Mouse (Mus musculus) adrenal gland (tissue): ENCODE measurements around the gene Kcnj8.

ENCODE experiments used
- intact Hi-C: fragments of 180-260 bp; cut with DNase I; formaldehyde crosslinking; loops from one replicate; pipeline ENCODE4 v1.15.1; 2025
- long read RNA-seq, 2 experiments: library from polyadenylated mRNA; unstranded; transcript quantifications; one replicate each; pipeline ENCODE4 v2.0.0; 2020; ENCODE audit warnings: borderline replicate concordance in 1 of 2; ENCODE audit not compliant: insufficient replicate concordance in 1 of 2

The Kcnj8 gene
- long read RNA-seq, experiment 1, transcript Kcnj8-202 (3 exons, 2,548 nt), result major isoform, 6 of 9 reads
- long read RNA-seq, experiment 1, partial matches to known transcripts, result 3 of 9 reads
- long read RNA-seq, experiment 1, other reads (novel, unspliced or antisense), result 0 of 9 reads
- long read RNA-seq, experiment 2, transcript Kcnj8-202 (3 exons, 2,548 nt), result major isoform, 9 of 11 reads
- long read RNA-seq, experiment 2, partial matches to known transcripts, result 1 of 11 reads
- long read RNA-seq, experiment 2, other reads (novel, unspliced or antisense), result 1 of 11 reads

DNA sequence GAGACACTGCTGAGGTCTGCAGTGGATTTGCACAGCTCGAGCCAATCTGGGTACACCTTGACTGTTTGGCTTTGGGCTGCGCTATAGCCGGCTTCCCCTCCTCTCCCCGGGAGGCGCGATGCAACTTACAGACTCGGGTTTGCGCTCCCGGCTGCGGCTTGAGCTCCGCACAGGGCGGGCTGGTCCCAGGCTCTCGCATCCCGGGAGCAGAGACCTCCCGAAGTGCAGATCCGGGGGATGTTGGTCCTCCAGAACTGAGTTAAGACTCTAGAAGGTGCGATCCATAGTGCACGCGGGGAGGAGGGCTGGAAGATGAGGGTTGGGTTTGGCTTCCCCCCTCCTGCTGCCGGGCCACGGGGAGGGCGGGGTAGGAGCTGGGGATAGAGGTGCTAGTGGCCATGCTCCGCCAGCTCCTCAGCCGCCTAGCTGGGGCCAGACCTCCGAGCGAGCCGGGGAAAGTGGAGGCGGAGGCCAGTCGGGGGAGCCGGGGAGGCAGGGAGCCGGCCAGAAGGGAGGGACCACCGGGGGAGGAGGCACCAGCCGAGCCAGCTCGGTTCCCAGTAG is at the start of gene Kcnj8:
Gene Kcnj8, minus strand, starts transcription at position 560 of the 564 bp plus-strand sequence.
- intact Hi-C loops, result no loop called here

- intact Hi-C loops, result no loop called here
Observed at GRCm38 (mm10) chr6:142616659-142617058, 45.2 kb upstream of the Kcnj8 start.

GRCm38 (mm10) chr6:142614324-142614723 is 42.9 kb upstream of the Kcnj8 start:
- intact Hi-C loops, result no loop called here

DNA sequence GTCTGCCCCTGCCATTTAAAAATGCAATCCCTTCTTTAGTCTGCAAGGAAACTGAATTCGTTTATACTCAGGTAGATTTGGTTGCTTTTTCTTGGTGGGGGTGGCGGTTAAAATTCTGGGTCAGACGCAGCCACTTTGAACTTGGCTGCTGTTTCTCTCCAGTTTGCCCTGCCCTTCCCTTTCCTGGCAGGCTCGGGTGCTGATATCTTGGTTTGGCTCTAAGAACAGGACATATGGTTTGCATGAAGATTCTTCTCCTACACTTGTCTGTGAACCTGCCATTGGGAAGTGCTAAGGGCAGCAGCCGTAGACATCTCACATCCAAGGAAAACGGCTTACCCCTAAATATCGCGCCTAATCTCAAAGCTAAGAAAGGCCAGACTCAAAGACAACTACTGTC is 41.0 kb upstream of the Kcnj8 start:
- intact Hi-C loops, result no loop called here

- intact Hi-C loops, result no loop called here
Observed at GRCm38 (mm10) chr6:142609401-142610373, 38.3 kb upstream of the Kcnj8 start.

- intact Hi-C loops, result no loop called here
Observed at GRCm38 (mm10) chr6:142607080-142607479, 35.7 kb upstream of the Kcnj8 start.

GRCm38 (mm10) chr6:142602772-142603171 is 31.4 kb upstream of the Kcnj8 start:
- intact Hi-C loops, result no loop called here

DNA sequence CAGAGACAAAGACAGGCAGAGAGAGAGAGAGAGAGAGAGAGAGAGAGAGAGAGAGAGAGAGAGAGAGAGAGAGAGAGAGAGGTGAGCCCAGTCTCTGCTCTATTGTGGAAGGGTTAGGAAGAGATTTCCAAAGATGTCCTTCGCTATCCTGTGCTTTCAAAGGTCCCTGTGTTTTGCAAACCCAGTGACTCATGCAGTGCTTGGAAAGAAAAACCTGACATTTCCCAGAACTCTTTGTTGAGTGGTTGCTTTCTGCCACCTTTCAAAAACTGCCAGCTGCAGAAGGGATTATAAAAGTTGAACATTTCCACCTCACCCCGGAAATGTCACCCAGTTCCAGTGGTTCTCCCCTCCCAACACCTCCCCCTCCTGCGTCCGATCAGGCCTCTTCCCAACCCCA is 7.4 kb upstream of the Kcnj8 start:
- intact Hi-C loops, result no loop called here

DNA sequence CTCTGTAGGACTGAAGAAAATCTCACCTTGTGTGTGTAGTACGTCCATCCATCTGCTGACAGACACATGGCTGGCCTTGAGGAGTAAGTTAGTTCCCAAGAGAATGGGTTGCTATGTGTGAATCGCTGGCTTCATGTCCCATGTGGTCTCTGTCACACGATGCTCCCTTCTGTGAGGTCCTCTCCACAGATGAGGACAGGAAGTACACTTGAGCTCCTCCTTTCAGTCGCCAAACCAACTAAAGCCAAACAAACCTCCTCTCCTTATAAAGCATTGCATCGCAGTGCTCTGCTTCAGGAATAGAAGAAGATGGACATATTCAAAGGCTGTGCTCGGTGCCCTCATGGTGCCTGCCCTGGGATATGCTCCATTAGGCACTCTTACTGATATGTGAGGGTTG is 6.4 kb upstream of the Kcnj8 start:
- intact Hi-C loops, result no loop called here

GRCm38 (mm10) chr6:142572876-142573275 is 1.5 kb upstream of the Kcnj8 start:
- intact Hi-C loops, result no loop called here

DNA sequence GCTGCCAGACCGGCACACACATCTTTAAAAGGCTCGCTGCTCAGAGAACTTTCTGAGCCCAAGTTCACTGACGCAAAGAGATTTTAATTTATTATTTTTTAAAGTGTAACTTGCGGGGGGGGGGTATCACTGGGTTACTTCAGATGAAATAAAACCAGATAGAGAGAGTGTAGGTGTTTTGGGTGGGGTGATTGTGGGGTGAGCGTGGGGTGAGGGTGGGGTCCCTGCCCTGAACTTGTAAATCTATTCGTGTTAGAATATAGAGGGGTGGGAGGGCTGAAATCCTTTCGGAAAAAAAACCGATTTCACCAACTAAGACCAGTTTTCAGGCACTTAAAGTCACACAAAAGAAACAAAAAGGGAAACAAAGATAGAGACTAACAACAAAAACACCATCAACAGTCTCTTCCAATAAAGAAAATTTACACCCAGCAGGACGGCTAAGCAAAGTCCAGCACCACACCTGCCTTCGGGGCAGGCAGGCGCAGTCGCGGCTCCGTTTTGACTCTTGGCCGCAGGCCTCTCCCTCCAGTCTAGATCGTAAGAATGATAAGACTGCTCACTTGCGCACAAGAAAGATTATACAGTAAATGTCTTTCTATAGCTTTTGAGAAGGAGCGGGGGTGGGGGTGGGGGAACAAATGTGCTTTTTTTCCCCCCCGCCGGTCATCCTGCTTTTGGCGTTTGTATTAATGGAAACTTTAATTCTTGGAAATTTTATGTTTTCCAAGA is 381 bp upstream of the Kcnj8 start:
- intact Hi-C loops, result no loop called here

DNA sequence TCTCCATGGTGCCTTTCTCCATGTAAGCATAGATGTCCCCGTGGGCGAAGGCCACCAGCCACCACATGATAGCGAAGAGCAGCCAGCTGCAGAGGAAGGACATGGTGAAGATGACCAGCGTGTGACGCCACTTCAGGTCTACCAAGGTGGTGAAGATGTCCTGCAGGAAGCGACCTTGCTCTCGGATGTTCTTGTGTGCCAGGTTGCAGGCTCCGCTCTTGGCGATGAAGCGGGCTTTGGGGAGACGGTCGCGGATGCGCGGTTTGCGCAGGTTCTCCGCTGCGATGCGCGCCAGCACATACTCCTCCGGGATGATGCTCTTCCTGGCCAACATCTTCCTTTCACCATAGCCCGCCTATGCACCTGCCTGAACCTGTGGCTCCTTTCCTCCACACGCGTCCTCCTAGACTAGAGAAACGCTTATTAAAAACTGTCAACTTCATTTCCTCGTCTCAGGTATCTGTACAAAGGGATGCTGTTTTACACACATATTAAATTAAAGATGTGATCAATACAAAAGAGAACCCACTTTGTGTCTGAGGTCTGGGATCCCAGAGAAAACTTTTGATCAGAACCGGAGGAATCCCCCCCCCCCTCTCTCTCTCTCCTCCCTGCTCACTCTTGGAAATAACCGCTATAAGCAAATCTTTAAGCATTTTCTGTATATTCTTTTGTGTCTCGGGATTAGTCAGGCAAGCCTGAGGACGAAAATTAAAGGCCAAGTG is 1.2 kb downstream of the Kcnj8 start:
- intact Hi-C loops, result no loop called here

- intact Hi-C loops, result loop anchor here (5.0 kb wide), 1 partner anchor 153 kb away; no protein-coding TSS in a partner anchor
Observed at GRCm38 (mm10) chr6:142568713-142569357, 2.6 kb downstream of the Kcnj8 start.

- intact Hi-C loops, result loop anchor here (5.0 kb wide), 1 partner anchor 155 kb away; no protein-coding TSS in a partner anchor
Observed at GRCm38 (mm10) chr6:142567452-142567851, 4.0 kb downstream of the Kcnj8 start.

DNA sequence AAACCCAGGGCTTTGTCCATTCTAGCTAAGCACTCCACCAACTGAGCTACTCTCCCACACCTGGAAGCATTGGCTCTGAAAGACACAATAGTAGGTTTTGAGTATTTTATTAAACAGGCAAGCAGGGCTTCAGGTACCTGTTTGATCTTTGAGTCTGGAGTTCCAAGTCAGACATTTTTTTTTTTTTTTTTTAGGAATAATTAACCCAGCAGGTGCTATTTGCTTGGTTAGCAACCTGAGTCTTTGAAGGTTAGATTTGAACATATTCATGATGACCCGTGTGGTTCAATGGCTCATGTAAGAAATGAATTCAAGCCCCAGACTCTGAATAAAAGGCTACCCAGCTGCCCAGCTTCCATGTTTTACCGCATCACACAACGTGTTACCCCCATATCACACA is 6.7 kb downstream of the Kcnj8 start:
- intact Hi-C loops, result loop anchor here (5.0 kb wide), 1 partner anchor 158 kb away; no protein-coding TSS in a partner anchor

DNA sequence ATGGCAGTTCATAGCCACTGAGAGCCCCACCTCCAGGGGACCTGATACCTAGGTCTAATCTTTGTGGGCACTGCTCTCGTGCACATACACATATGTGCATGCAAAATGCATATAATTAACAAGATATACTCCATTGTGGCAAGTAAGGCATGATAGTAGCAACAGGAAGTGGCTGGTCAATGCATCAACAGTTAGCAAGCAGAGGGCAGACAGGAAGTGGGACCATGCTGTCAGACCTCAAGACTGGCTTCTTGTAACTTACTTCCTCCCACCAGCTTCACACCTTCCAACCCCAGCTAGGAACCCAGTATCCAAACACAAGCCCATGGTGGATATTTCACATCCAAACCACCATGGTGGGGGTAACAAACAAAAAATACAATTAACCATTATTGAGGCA is 10.3 kb downstream of the Kcnj8 start:
- intact Hi-C loops, result no loop called here

DNA sequence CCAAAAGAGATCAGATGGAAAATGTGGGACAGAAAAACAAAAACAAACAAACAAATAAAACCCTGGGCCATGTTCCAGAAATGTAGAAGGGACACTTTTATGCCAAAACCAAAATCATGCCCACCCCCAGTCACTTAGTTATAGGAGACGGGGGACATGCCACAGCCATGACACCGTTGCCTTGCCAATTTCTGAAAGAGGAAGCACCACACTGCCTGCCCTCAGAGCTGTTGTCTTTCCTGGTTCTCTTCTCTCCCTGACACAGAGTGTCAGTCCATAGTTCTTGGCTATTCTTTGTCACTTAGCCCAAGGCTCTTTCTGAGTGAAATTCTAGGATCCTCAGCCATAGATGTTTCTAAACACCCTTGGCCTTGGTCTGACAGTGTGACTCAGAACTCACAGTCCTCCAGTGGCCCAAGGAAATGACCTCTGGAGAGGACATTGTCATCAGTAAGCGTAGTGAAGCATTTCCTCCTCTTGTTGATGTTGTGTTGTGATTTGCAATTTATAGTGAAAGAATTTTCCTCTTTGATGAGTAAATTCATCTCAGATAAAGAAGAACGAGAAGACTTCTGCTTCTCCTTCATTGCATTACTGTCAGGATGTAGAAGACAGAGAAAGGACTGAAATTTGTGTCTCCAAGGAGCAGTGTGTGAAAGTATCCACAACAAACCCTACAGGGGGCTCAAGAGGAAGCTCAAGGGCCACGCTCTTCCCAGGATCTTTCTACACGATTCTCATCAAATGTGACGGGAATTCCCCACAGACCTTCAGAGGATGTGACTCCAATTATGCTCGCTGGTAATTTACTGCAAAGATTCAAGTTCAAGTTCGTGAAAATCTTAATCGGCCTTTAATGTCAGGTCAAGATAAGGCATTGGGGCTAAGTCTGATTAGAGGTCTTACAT is 12.4 kb downstream of the Kcnj8 start:
- intact Hi-C loops, result no loop called here

DNA sequence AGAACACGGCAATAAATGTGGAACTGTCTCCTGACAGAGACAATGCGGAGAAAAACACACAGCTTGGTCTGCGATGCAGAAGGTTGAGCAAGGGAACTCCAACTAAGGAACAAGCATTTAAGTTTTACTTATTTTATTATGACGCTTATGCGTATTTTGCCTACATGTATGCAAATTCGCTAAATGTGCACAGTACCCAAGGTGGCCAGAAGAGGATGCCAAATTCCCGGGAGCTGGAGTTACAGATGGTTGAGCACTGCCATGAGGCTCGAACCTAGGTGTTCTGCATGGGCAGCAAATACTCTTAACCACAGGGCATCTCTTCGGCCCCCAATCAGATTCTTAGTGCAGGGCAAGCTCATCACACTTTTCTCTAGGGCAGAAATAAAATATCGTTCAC is 13.3 kb downstream of the Kcnj8 start:
- intact Hi-C loops, result no loop called here

GRCm38 (mm10) chr6:142555988-142556387 is 15.4 kb downstream of the Kcnj8 start:
- intact Hi-C loops, result no loop called here
